Mouse (Mus musculus) cortical plate, adult 2 months (tissue): Measurements from ENCODE around the gene Ccser1.

ENCODE experiments used
- CTCF ChIP-seq: fragments of 200-500 bp; IDR thresholded peaks from 2 replicates; pipeline ENCODE4 v1.5.1; 2011; ENCODE audit warnings: mild to moderate bottlenecking, control low read depth, low read length; ENCODE audit not compliant: insufficient read depth; ENCODE audit errors: extremely low read depth
- POLR2A ChIP-seq: fragments of 200-500 bp; IDR thresholded peaks from 2 replicates; pipeline ENCODE4 v1.6.1; 2011; ENCODE audit warnings: mild to moderate bottlenecking, low read length, control low read depth; ENCODE audit not compliant: insufficient read depth; ENCODE audit errors: extremely low read depth

GRCm38 (mm10) chr6:61523748-61524493 is 343.8 kb downstream of the Ccser1 start:
- no peak for TF ChIP-seq POLR2A
- no peak for TF ChIP-seq CTCF
